Mouse (Mus musculus): ENCODE measurements around the gene Limk1. TPM values are rescaled to one million over a fixed set of nuclear protein-coding genes. Genes with fewer than 3 reads are reported as not detected.

The Limk1 gene
- polyA plus RNA-seq, 1 experiment: not detected

GRCm38 (mm10) chr5:134684398-134684797, 4.0 kb downstream of the Limk1 start:
- TF ChIP-seq POLR2A (IDR thresholded peaks at IDR 0.05; ENCODE audit: insufficient read depth, low read depth, low read length): no peak
- TF ChIP-seq CTCF (IDR thresholded peaks at IDR 0.05; ENCODE audit: insufficient read depth, low read depth, low read length): no peak
- peaks cover 11% of the 10 kb centered on the region for H3K4me1 ChIP-seq (ENCODE audit: control insufficient read depth, insufficient read depth, low read length)
- no peak overlapping the region for H3K4me3 ChIP-seq (ENCODE audit: insufficient read depth, low read depth, low read length)
- H3K27ac ChIP-seq (ENCODE audit: insufficient read depth, low read depth, low read length): no peak overlapping the region
- WGBS: 64% methylated on average over 2 of the region's 2 CpGs

GRCm38 (mm10) chr5:134683813-134684212, 4.6 kb downstream of the Limk1 start:
- Histone ChIP-seq H3K4me1 (ENCODE audit: control insufficient read depth, insufficient read depth, low read length) (peaks cover 11% of the 10 kb centered on the region), H3K4me3 (ENCODE audit: insufficient read depth, low read depth, low read length) (no peak overlapping the region), H3K27ac (ENCODE audit: insufficient read depth, low read depth, low read length) (no peak overlapping the region)
- TF ChIP-seq CTCF (IDR thresholded peaks at IDR 0.05; ENCODE audit: insufficient read depth, low read depth, low read length): no peak
- no peak for TF ChIP-seq POLR2A (IDR thresholded peaks at IDR 0.05; ENCODE audit: insufficient read depth, low read depth, low read length)
- 46% methylated on average over 2 of the region's 2 CpGs for WGBS

- 53% methylated on average over 12 of the region's 12 CpGs for WGBS
- Histone ChIP-seq H3K4me1 (ENCODE audit: control insufficient read depth, insufficient read depth, low read length) (peaks cover 30% of the 10 kb centered on the region), H3K4me3 (ENCODE audit: insufficient read depth, low read depth, low read length) (no peak overlapping the region), H3K27ac (ENCODE audit: insufficient read depth, low read depth, low read length) (no peak overlapping the region)
- TF ChIP-seq CTCF (IDR thresholded peaks at IDR 0.05; ENCODE audit: insufficient read depth, low read depth, low read length) (no peak), POLR2A (IDR thresholded peaks at IDR 0.05; ENCODE audit: insufficient read depth, low read depth, low read length) (no peak)
Observed at GRCm38 (mm10) chr5:134680238-134680637, 8.2 kb downstream of the Limk1 start.

GRCm38 (mm10) chr5:134678827-134679546, 9.4 kb downstream of the Limk1 start:
- Histone ChIP-seq H3K4me3 (ENCODE audit: insufficient read depth, low read depth, low read length) (no peak overlapping the region), H3K27ac (ENCODE audit: insufficient read depth, low read depth, low read length) (no peak overlapping the region), H3K4me1 (ENCODE audit: control insufficient read depth, insufficient read depth, low read length) (peaks cover 30% of the 10 kb centered on the region)
- WGBS: 83% methylated on average over 8 of the region's 8 CpGs
- TF ChIP-seq CTCF (IDR thresholded peaks at IDR 0.05; ENCODE audit: insufficient read depth, low read depth, low read length) (no peak), POLR2A (IDR thresholded peaks at IDR 0.05; ENCODE audit: insufficient read depth, low read depth, low read length) (no peak)

GRCm38 (mm10) chr5:134678031-134678430, 10.4 kb downstream of the Limk1 start:
- H3K27ac ChIP-seq (ENCODE audit: insufficient read depth, low read depth, low read length): no peak overlapping the region

GRCm38 (mm10) chr5:134677491-134677890, 10.9 kb downstream of the Limk1 start:
- TF ChIP-seq POLR2A (IDR thresholded peaks at IDR 0.05; ENCODE audit: insufficient read depth, low read depth, low read length) (no peak), CTCF (IDR thresholded peaks at IDR 0.05; ENCODE audit: insufficient read depth, low read depth, low read length) (no peak)
- WGBS: 91% methylated on average over 5 of the region's 5 CpGs
- no peak overlapping the region for H3K4me3 ChIP-seq (ENCODE audit: insufficient read depth, low read depth, low read length)
- H3K27ac ChIP-seq (ENCODE audit: insufficient read depth, low read depth, low read length): no peak overlapping the region
- H3K4me1 ChIP-seq (ENCODE audit: control insufficient read depth, insufficient read depth, low read length): peaks cover 30% of the 10 kb centered on the region

More at GRCm38 (mm10) chr5:134678031-134678430, 10.4 kb downstream of the Limk1 start:
- no peak for TF ChIP-seq CTCF (IDR thresholded peaks at IDR 0.05; ENCODE audit: insufficient read depth, low read depth, low read length)
- no peak for TF ChIP-seq POLR2A (IDR thresholded peaks at IDR 0.05; ENCODE audit: insufficient read depth, low read depth, low read length)
- Histone ChIP-seq H3K4me3 (ENCODE audit: insufficient read depth, low read depth, low read length) (no peak overlapping the region), H3K4me1 (ENCODE audit: control insufficient read depth, insufficient read depth, low read length) (peaks cover 30% of the 10 kb centered on the region)
- WGBS: 88% methylated on average over 3 of the region's 3 CpGs

GRCm38 (mm10) chr5:134675956-134676759, 12.2 kb downstream of the Limk1 start:
- WGBS: 10% methylated on average over 14 of the region's 14 CpGs
- Histone ChIP-seq H3K4me1 (ENCODE audit: control insufficient read depth, insufficient read depth, low read length) (peaks cover 30% of the 10 kb centered on the region), H3K27ac (ENCODE audit: insufficient read depth, low read depth, low read length) (peak overlapping the region; percentile 29; the same call in 1 of the 2 replicates), H3K4me3 (ENCODE audit: insufficient read depth, low read depth, low read length) (peak overlapping the region; percentile 29)
- TF ChIP-seq CTCF (IDR thresholded peaks at IDR 0.05; ENCODE audit: insufficient read depth, low read depth, low read length) (no peak), POLR2A (IDR thresholded peaks at IDR 0.05; ENCODE audit: insufficient read depth, low read depth, low read length) (no peak)

- 74% methylated on average over 5 of the region's 5 CpGs for WGBS
- no peak overlapping the region for H3K27ac ChIP-seq (ENCODE audit: insufficient read depth, low read depth, low read length)
- no peak overlapping the region for H3K4me3 ChIP-seq (ENCODE audit: insufficient read depth, low read depth, low read length)
- TF ChIP-seq CTCF (IDR thresholded peaks at IDR 0.05; ENCODE audit: insufficient read depth, low read depth, low read length) (no peak), POLR2A (IDR thresholded peaks at IDR 0.05; ENCODE audit: insufficient read depth, low read depth, low read length) (no peak)
- peaks cover 20% of the 10 kb centered on the region for H3K4me1 ChIP-seq (ENCODE audit: control insufficient read depth, insufficient read depth, low read length)
Observed at GRCm38 (mm10) chr5:134674977-134675376, 13.4 kb downstream of the Limk1 start.

GRCm38 (mm10) chr5:134672611-134673010, 15.8 kb downstream of the Limk1 start:
- H3K4me1 ChIP-seq (ENCODE audit: control insufficient read depth, insufficient read depth, low read length): peaks cover 19% of the 10 kb centered on the region

More at GRCm38 (mm10) chr5:134672611-134673010, 15.8 kb downstream of the Limk1 start:
- Histone ChIP-seq H3K4me3 (ENCODE audit: insufficient read depth, low read depth, low read length) (no peak overlapping the region), H3K27ac (ENCODE audit: insufficient read depth, low read depth, low read length) (no peak overlapping the region)
- WGBS: 93% methylated on average over 6 of the region's 6 CpGs
- TF ChIP-seq CTCF (IDR thresholded peaks at IDR 0.05; ENCODE audit: insufficient read depth, low read depth, low read length) (no peak), POLR2A (IDR thresholded peaks at IDR 0.05; ENCODE audit: insufficient read depth, low read depth, low read length) (no peak)
